Mouse (Mus musculus): Measurements from ENCODE around the gene Krtap4-1.

- TF ChIP-seq CTCF (IDR thresholded peaks at IDR 0.05; ENCODE audit: low read depth): no peak
- no peak for TF ChIP-seq EP300 (optimal IDR thresholded peaks at IDR 0.05)
Measured at GRCm38 (mm10) chr11:99614796-99615363, 13.2 kb downstream of the Krtap4-1 start, which contains the start of gene Krtap2-4.

Measured in stomach, postnatal 0 days (tissue).